12 mouse cellular contexts compared by ENCODE assay signal in the genomic region with DNA sequence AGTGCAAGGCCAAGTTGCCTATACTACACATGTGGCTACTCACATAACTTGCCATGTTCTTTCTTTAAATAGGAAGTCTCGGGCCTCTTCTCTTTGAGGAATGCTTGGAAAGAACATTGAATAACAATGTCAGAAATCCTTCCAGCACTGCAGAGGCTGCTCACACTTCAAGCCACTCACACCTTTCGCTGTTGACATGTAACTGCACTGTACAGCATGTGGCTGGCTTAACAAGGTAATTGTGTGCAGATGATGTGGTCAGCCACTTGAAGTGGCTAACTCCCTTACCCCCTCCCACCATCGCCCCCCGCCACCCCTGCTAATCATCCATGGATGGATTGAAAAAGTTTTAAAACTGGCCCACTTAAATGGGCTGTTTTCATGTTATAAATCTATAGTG. TPM values are rescaled to one million over a fixed set of nuclear protein-coding genes. Genes with fewer than 3 reads are reported as not detected.
DNase-seq lines count a peak whose midpoint lies in the region; ATAC-seq and TF ChIP-seq lines count a peak whose summit lies in the region.
"Had no signal": no experiment of that assay in that cellular context is flagged by ENCODE, and none has a peak within 500 bp of the region (broad histone marks: within the 10 kb centered on the region; RNA-seq: fewer than 3 reads in every experiment).

No protein-coding gene starts in this region.

- no peak overlapping the region for H3K9ac ChIP-seq in lung, embryonic 16.5 days (ENCODE audit: low read length)
- no peak overlapping the region for H3K9ac ChIP-seq in heart, postnatal 0 days (replicated peaks; ENCODE audit: low read depth, low read length)
- no peak overlapping the region for H3K9ac ChIP-seq in stomach, postnatal 0 days (ENCODE audit: low read length)

- H3K4me1 ChIP-seq in lung, embryonic 16.5 days (replicated peaks; ENCODE audit: control insufficient read depth, insufficient read depth, low read length), result peaks cover 44% of the 10 kb centered on the region
- H3K4me1 ChIP-seq in heart, postnatal 0 days (ENCODE audit: control insufficient read depth, insufficient read depth), result peaks cover 35% of the 10 kb centered on the region
- no peaks in the 10 kb centered on the region; the same call in 1 of the 2 replicates for H3K4me1 ChIP-seq in stomach, postnatal 0 days (replicated peaks; ENCODE audit: control insufficient read depth, insufficient read depth)

- no peak for ATAC-seq in lung, embryonic 16.5 days (ENCODE audit: low read depth)
- peak; percentile 64 for ATAC-seq in heart, postnatal 0 days (ENCODE audit: insufficient read depth, low read depth)
- ATAC-seq in stomach, postnatal 0 days (ENCODE audit: low FRiP score, low TSS enrichment), result no peak

- no peak for DNase-seq in lung, postnatal 10 days
- DNase-seq in forelimb bud, embryonic 11.5 days (ENCODE audit: low read depth, low spot score), result peak; percentile 51
- DNase-seq in heart, postnatal 0 days (ENCODE audit: low spot score), result peak; percentile 90
- no peak for DNase-seq in stomach, postnatal 0 days (ENCODE audit: low spot score)
- DNase-seq in spleen, adult 18-20 months, result no peak
- no peak for DNase-seq in thymus, postnatal 0 days (ENCODE audit: low spot score)
- DNase-seq: cerebellum, adult 9-10 months; gastrocnemius, postnatal 10 days; kidney, adult 18-20 months; thymus, postnatal 14 days had no signal

- TF ChIP-seq CTCF in heart, postnatal 0 days (IDR thresholded peaks at IDR 0.05; ENCODE audit: low read depth), result no peak
- no peak for TF ChIP-seq CTCF in stomach, postnatal 0 days (IDR thresholded peaks at IDR 0.05; ENCODE audit: low read depth)

- 47% methylated on average over 4 of the region's 4 CpGs for WGBS in lung, embryonic 16.5 days
- 28% methylated on average over 4 of the region's 4 CpGs for WGBS in heart, postnatal 0 days
- WGBS in stomach, postnatal 0 days, result 70% methylated on average over 4 of the region's 4 CpGs

- peak; percentile 94 for TF ChIP-seq EP300 in heart, postnatal 0 days (IDR thresholded peaks at IDR 0.05; ENCODE audit: low read depth)
- TF ChIP-seq EP300 in stomach, postnatal 0 days (optimal IDR thresholded peaks at IDR 0.05), result no peak

- H3K36me3 ChIP-seq in lung, embryonic 16.5 days (ENCODE audit: control insufficient read depth, insufficient read depth, low read length), result no peaks in the 10 kb centered on the region
- peaks cover 15% of the 10 kb centered on the region for H3K36me3 ChIP-seq in heart, postnatal 0 days (replicated peaks; ENCODE audit: control insufficient read depth, insufficient read depth, low read length)
- H3K36me3 ChIP-seq in stomach, postnatal 0 days (ENCODE audit: control insufficient read depth, insufficient read depth, low read length), result no peaks in the 10 kb centered on the region; the same call in 1 of the 2 replicates

- H3K27ac ChIP-seq in lung, embryonic 16.5 days (ENCODE audit: low read length), result peak overlapping the region; percentile 49
- peak overlapping the region; percentile 97 for H3K27ac ChIP-seq in heart, postnatal 0 days (ENCODE audit: low read depth)
- peak overlapping the region; percentile 72 for H3K27ac ChIP-seq in stomach, postnatal 0 days (replicated peaks)
- H3K27ac ChIP-seq: macrophage had no signal

- no peak overlapping the region for H3K4me2 ChIP-seq in lung, embryonic 16.5 days (ENCODE audit: low read depth, low read length)
- 0 out of 2 replicates have a peak overlapping the region, but pooled peaks have one; percentile 67 for H3K4me2 ChIP-seq in heart, postnatal 0 days (ENCODE audit: low read depth, low read length)
- H3K4me2 ChIP-seq in stomach, postnatal 0 days (replicated peaks; ENCODE audit: low read depth), result peak overlapping the region; percentile 1; the same call in 1 of the 2 replicates

- no peaks in the 10 kb centered on the region for H3K27me3 ChIP-seq in lung, embryonic 16.5 days (ENCODE audit: control insufficient read depth, insufficient read depth, low read depth, low read length)
- no peaks in the 10 kb centered on the region for H3K27me3 ChIP-seq in heart, postnatal 0 days (ENCODE audit: control insufficient read depth, insufficient read depth, low read length)
- H3K27me3 ChIP-seq in stomach, postnatal 0 days (ENCODE audit: control insufficient read depth, insufficient read depth, low read length), result no peaks in the 10 kb centered on the region

- H3K4me3 ChIP-seq in lung, embryonic 16.5 days (ENCODE audit: low read length), result no peak overlapping the region
- no peak overlapping the region for H3K4me3 ChIP-seq in heart, postnatal 0 days (ENCODE audit: low read depth, low read length)
- no peak overlapping the region for H3K4me3 ChIP-seq in stomach, postnatal 0 days (ENCODE audit: low read depth, low read length)

- no peaks in the 10 kb centered on the region for H3K9me3 ChIP-seq in lung, embryonic 16.5 days (ENCODE audit: control insufficient read depth, low read length)
- no peaks in the 10 kb centered on the region for H3K9me3 ChIP-seq in heart, postnatal 0 days (replicated peaks; ENCODE audit: control insufficient read depth, low read length)
- H3K9me3 ChIP-seq in stomach, postnatal 0 days (ENCODE audit: control insufficient read depth, low read length), result no peaks in the 10 kb centered on the region

RNA-seq across cellular contexts. Expression of a gene that starts 1.7 kb away (rescaled TPM):
- polyA plus RNA-seq in lung, embryonic 16.5 days (2015; fragmentation: Nextera tagmentation; extraction: Ambion mirVana), result 12.8 and 15.1 TPM in 2 replicates
- 265 and 376 TPM in 2 replicates for total RNA-seq in heart, postnatal 0 days (2014; rRNA removed; ENCODE audit: low replicate concordance)
- polyA plus RNA-seq in heart, postnatal 0 days (2015; fragmentation: Nextera tagmentation; extraction: Ambion mirVana), result 15.3 and 24.4 TPM in 2 replicates
- polyA plus RNA-seq in stomach, postnatal 0 days (2015; fragmentation: Nextera tagmentation; extraction: Ambion mirVana), result 19.6 and 19.7 TPM in 2 replicates
- polyA plus RNA-seq in thymus, postnatal 0 days (2015; fragmentation: Nextera tagmentation; extraction: Ambion mirVana), result 0.81 and 0.95 TPM in 2 replicates

Comparison
In these comparisons a context has a peak if more than half of its experiments do, and no peak if none do; other contexts are left out.
1. DNase-seq: peak in forelimb bud, embryonic 11.5 days (single experiment) and heart, postnatal 0 days (single experiment); none in lung, postnatal 10 days (single experiment), stomach, postnatal 0 days (single experiment), spleen, adult 18-20 months (0 of 2) and thymus, postnatal 0 days (single experiment).
2. Peak in every context shown above with its lines, with median percentiles within 50 percentile points of each other: H3K27ac ChIP-seq.